Mouse (Mus musculus) mouse trophoblast stem cell (cell line): Measurements from ENCODE around the gene Ntn3.

Source experiments
- in situ Hi-C, 2 experiments: fragments of 300-500 bp; cut with MseI, MboI; formaldehyde crosslinking; loops; 2 replicates in 1 of 2; 3 replicates in 1 of 2; pipeline ENCODE4 v1.15.1; 2025

Gene Ntn3

DNA sequence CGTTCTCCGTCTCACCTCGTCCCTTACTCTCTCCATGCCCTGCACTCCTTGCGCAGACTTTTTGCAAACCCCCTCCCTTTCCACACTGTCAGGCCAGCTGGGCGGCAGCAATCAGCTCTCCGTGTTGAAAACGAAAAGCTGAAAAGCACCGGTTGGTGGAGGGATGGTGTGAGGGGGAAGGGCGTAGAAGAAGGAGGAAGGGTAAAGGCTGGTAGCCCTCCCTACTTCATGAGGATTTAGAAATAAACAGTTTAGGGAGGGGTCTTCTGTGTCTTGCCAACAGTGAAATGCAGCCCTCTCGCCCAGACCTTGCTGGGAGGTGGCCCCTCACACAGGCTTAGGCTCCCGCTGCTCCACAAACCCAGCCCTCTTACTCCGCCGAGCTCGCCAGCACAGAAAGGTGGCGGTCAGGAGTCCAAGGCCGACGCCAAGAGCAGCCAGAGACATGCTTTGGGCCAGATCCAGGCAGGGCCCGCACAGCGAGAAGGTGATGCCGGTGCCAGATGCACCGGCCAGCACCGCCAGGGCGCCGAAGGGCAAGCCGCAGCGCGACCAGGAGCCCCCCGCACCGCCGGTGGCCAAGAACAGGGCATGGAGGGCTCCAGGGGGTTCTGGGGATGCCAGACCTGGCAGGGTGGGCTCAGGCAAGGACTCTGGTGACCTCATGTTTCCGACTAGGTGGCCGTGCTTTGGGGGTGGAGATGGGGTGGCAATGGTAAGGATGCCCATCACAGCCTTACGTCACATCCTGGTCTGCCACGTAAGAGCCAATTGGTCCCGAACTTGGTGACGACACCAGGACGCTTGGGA lies 2.5 kb upstream of the Ntn3 start:
- in situ Hi-C loops, result no loop called here

DNA sequence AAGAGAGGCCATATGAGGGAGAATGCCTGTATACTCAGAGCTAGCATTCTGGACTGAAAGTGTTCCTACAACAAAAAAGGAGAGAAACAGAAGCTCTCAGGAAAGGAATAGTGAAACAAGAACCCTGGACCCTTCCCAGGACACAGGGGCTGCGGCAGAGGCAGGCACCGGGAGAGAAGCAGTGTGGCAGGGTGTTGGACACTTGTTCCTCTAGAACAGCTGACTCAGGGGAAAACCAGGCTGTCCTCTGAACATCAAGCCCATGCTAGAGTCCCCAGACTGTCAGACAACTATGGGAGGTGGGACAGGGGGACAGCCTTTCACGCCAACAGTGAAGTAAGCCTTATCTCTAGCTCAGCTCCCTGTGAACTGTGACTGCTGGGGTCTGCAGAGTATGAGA lies 1.3 kb upstream of the Ntn3 start:
- in situ Hi-C loops, result no loop called here

- in situ Hi-C loops, result no loop called here
Measured at GRCm38 (mm10) chr17:24209916-24210240, 547 bp upstream of the Ntn3 start.

- in situ Hi-C loops, result no loop called here
Measured at GRCm38 (mm10) chr17:24208641-24209042, 689 bp downstream of the Ntn3 start.

GRCm38 (mm10) chr17:24207768-24208640 lies 1.3 kb downstream of the Ntn3 start:
- in situ Hi-C loops, result no loop called here

DNA sequence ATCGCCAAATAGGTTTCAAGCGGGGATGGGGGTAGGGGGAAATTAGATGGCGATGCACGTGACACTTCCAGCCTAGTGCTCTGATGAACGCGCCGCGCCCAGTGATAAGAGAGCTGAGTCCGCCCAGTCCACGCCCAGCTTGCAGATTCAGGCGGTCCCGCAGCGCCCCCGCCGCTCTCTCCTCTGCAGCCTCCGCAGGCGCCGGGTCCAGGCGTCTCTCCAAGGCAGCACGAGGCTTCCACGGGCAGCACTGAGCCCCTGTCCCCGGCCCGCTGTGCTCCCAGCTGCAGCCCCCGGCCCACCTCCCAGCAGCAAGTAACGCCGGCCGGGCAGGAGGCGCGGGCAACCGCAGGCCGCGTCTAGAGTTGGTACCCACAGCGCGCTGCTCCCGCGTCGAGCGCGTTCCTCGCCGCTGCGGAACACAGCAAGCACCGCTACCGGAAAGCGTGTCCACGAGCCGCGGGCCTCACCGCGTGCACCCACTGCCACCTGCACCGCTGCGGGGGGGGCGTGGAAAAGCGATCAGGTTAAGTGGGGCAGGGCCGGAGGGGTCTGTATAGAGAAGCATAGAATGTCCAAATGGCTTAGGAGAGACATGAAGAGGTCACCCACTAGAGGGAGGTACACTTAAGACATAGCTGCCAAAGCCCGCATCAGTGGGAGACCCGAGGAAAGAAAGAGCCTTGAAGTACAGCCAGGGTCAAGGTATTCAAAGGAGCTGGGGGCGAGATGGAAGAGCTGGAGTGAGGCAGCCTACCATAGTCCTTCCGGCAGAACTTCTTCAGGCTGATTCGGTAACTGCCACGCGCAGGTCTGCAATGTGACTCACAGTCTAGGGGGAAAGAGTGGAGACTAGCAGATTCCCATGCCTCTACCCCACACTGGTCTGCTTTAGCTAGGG lies 2.6 kb downstream of the Ntn3 start:
- in situ Hi-C loops, result no loop called here

DNA sequence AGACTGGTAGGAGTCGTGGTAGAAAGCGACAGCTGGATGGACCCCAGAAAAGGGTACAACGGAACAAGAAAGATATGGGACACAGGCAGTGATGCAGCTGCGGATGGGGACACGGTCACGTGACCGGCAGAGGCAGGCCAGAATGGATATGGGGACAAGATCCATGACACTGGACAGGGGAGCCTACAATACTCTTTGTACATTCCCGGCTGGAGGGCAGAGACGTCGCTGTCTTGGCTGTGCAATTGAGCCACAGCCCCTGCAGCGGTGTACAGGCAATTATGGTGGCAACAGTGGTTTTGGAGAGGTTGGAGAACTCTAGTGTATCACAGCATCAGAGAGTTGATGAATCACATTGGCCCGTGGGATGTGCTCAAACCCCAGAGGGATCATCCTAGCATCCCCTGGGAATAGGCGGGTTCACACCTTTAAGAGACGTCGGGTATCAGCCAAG lies 3.4 kb downstream of the Ntn3 start:
- in situ Hi-C loops, result no loop called here

DNA sequence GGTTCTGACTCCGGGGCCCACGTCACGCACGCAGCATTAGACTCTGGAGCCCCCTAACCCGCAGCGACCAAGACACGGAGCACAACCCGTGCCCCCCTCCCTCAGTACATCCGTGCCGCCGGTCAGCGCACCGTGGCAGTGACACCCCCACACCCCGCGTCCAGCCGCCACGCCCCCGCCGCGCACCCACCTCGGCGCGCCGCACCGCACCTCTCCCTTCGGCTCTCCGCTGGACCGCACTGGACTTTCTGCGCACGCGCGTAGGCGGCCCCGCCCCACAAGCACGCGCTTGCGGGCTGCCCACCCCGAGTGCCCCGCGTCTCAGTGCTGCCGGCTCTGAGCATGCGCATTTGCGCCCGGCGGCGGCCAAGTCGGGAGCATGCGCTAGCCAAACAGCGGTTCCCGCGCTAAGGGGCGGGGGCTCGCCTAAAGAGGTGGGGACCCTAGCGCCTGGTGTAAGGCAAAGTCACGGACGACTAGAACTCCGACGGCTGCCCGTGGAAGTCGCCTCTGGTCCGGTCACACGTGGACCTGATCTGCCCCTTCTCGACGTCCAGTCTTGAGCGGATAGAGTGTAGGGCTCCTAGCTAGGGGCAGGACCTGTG lies 3.9 kb downstream of the Ntn3 start, which contains the start of gene Tbc1d24:
Gene Tbc1d24 (minus strand): TSS at position 279 of the 605 bp plus-strand sequence.
- in situ Hi-C loops, result no loop called here

DNA sequence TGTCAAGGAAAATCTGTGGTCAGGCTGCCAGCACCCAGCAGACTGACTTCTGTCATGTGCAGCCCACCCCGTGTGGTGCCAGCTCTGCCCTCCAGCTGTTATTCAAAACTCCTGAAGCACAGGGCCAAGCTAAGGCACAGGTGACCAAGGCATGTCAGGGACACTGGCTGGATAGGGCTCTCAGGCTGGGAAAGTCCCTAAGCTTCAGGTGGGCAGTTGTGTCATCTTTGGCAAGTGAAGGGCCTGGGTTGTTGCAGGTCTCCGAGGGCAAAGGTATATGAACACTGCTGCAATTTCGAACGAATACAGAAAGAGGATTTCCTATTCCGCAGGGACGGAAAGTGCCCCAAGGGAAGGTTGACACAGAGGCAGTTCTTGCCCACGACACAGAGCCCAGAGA lies 4.5 kb downstream of the Ntn3 start:
- in situ Hi-C loops, result no loop called here

- in situ Hi-C loops, result no loop called here
Measured at GRCm38 (mm10) chr17:24203611-24204534, 5.5 kb downstream of the Ntn3 start.

GRCm38 (mm10) chr17:24203068-24203467 lies 6.3 kb downstream of the Ntn3 start:
- in situ Hi-C loops, result no loop called here

GRCm38 (mm10) chr17:24201092-24201491 lies 8.2 kb downstream of the Ntn3 start:
- in situ Hi-C loops, result no loop called here

DNA sequence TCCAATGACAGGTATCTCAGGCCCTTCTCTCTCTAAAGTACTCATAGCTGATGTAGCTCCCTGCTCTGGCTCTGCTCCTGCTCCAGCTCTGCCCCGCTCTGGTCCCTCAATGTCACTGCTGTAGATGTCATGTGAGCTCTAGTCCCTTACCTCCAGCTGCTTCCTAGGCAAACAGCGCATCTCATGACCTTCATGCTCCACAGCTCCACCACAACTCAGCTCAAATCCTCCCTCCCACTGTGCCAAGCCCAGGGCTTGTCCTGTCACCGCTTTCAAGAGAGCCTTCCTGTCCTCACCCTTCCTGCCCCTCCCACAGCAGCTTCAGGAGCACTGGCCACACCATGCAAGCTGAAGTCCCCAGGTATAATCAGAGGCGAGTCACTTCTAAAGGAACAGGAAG lies 9.6 kb downstream of the Ntn3 start:
- in situ Hi-C loops, result no loop called here

GRCm38 (mm10) chr17:24199252-24199651 lies 10.1 kb downstream of the Ntn3 start:
- in situ Hi-C loops, result no loop called here

DNA sequence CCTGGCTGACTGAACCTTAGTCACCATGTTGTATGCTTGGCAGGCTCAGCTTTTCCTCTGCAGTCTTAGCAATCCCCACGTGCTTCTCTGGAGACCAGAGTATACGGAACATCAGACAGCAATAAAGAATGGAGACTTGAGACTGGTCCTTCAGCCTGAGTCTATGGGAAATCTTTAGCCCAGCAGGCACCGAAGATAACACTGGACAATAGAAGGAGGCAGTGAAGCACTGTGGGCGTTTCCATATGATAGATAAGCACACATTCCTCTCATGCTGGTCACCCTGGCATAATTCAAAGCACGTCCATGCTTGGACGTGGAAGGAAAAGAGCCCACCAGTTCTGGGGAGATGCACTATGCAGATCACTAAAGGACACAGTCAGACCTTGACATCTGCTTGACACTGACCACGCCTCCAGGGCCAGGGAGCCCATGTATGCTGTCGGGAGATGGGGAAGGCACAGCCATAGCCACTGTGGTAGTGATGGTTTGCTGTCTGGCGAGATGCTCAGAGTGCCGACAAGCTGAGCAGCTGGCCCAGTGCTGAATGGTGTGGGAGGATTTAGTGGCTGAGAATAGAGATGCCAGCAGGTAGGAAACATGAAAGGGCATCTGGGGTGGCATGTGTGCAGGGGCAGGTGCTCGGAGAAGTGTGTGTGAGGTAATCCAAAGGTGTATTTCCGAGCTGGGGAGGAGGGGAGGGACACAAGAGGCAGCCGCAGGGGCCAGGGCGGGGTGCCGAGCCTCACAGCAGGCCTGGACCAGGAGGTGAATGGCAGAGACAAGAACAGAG lies 12.1 kb downstream of the Ntn3 start:
- in situ Hi-C loops, result no loop called here

DNA sequence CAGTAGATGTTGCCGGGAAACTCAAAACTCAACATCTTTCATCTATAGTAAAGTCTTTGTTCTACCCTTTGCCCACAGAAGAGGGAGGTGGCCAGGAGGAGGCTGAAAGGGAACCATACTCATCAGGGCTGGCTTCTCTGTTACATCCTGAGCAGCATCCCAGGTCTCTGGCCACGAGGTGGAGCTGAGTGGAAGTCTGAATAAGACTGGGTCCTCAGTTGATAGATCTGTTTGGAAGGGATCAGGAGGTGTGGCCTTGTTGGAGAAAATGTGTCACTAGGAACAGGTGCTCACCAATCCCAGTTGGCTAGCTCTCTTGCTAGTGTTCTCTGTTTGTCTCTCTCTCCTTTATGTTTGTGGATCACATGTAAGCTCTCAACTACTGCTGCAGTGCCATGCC lies 14.0 kb downstream of the Ntn3 start:
- in situ Hi-C loops, result no loop called here

DNA sequence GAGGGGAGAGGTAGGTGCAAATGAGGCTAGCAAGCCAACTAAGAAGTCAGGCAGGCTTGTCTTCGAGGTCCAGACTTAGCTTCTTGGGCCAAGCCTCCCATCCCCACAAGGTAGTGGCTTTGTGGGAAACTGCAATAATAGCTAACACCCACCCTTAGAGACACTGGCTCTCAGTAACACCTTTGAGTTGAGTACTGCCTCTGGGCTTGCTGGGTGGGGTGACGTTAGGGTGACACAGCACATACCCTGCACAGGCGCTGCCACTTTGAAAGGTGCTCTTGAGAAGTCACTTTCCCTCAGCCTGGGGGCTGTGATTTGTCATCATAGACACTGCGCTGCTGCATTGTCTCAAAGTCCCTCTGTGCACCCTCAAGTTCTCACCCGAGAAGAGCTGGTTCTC lies 15.6 kb downstream of the Ntn3 start:
- in situ Hi-C loops, result no loop called here

DNA sequence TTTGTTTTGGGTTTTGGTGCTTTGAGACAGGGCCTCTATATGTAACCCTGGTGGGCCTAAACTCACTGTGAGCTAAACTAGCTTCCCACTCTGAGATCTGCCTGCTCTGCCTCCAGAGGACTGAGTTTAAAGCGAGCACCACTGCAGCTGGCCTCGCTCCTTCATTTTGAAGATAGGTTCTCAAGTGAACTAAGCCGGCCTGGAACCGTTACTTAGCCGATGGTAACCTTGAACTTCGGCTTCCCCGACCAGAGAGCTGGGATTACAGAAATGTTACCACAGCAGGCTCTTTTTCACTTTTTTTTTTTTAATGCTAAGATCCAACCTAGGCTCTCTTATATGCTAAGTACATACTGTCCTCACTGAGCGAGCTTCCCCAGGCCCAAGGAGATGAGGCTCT lies 16.1 kb downstream of the Ntn3 start:
- in situ Hi-C loops, result no loop called here

DNA sequence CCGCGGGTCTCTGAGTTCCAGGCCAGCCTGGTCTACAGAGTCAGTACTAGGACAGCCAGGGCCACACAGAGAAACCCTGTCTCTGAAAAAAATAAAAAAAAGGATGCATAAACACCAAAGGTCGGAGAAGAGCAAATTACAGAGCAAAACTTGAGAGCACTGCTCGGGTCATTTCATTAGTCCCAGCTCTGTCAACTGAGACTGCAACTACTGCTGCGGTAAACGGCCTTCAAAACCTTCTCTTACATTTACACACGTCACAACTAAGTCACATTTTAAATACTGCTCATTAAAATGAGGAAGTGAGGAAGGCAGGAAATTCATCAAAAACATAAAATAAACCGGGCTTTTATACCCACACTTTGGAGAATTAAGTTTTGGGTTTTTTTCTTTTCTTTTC lies 16.5 kb downstream of the Ntn3 start:
- in situ Hi-C loops, result no loop called here

DNA sequence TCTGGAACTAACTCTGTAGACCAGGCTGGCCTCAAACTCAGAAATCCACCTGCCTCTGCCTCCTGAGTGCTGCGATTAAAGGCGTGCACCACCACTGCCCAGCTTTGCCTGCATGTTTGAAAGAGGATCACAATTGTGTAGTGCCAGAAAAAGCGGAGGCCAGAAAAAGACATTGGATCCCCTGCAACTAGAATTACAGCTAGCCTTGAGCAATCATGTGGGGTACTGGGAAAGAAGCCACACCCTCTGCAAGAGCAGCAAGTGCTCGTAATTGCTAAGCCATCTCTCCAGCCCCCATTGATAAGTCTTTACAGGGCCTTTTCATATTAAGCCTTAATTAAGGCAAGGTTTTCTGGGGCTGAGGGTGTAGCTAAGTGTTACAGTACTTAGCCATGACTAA lies 17.9 kb downstream of the Ntn3 start:
- in situ Hi-C loops, result no loop called here
